Mouse (Mus musculus) CD4-positive, CD25-positive, alpha-beta regulatory T cell, adult 4 months (primary cell): ENCODE results near the gene Shmt1. TPM values are rescaled to one million over a fixed set of nuclear protein-coding genes. Genes with fewer than 3 reads are reported as not detected.

Experiments
- ATAC-seq: one replicate; pipeline ENCODE4 v1.8.0; 2017
- polyA plus RNA-seq, 2 experiments: library from polyadenylated mRNA; unstranded; fragments of 100-300 nt; shearing (Covaris generic); gene quantifications; one replicate each; pipeline ENCODE4 v1.2.1; 2017

The Shmt1 gene
- polyA plus RNA-seq, 2 experiments from 2014 or later, result 18.6 to 33.7 TPM

DNA sequence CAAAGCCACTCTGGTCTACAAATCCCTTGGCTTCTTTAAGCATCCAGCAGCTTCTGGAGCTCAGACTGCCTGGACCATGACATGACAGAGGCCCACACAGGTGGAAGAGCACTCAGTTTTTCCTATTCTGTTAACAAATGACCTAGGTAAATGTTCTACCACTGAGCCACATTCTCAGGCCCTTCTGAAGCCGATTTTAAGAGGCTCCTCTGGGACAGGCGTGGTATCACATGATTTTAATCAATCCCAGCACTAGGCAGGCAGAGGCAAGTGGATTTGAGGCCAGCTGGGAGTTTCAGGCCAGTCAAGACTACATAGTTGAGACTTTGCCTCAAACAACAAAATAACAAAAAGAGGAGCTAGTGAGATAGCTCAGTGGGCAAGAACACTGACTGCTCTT lies 21.0 kb downstream of the Shmt1 start:
- no peak for ATAC-seq

DNA sequence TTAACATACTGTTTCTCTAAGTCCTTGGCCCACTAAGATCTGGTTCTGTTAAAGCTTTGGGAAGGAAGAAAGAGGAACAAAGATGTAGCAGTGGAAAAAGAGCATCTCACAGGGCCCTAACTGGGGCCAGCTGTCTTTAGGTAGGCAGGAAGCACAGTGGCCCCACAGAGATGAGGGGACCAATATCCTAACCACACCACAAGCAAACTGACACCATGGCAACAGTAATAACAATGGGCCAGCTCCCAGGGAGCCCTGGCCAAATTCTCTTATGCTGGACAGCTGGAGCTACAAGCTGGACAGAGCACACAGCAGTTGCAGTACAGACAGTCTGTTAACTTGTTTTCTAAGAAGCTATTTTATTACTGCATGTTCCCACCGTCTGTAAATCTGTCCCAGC lies 23.9 kb downstream of the Shmt1 start:
- ATAC-seq, result no peak

DNA sequence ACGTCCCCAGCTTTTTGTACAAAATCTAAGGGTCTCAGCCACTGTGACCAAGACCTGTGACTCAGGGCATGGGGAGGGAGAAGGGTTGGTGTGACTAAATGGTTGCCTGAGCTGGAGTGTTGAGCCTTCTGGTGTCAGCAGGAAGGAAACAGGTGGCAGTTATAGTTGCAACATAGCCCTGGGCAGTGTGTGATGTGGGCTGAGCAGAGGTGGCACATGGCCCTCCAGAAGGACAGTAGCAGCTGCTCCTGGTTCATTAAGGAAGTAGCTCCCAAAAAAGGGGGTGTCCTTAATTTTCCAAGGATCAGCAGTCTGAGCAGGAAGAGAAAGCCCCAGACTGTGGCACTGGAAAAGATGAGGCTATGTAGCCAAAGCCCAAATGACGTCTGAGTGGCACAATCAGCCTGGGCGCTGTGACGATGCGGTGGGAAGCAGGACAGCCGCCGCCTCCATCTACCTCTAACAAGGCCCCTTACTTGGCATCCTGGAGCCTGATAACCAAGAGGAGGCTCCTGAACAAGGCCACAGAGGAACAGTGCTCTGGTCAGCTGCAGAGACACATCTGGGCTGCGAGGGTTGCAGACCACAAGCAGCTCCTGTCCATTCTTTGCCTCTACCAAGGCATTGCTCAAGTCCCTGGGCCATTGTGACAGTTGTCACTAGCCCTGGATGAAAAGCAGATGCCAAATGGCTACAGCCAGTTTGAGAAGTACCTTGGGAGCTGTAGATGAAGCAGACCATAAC lies 27.2 kb downstream of the Shmt1 start:
- no peak for ATAC-seq

DNA sequence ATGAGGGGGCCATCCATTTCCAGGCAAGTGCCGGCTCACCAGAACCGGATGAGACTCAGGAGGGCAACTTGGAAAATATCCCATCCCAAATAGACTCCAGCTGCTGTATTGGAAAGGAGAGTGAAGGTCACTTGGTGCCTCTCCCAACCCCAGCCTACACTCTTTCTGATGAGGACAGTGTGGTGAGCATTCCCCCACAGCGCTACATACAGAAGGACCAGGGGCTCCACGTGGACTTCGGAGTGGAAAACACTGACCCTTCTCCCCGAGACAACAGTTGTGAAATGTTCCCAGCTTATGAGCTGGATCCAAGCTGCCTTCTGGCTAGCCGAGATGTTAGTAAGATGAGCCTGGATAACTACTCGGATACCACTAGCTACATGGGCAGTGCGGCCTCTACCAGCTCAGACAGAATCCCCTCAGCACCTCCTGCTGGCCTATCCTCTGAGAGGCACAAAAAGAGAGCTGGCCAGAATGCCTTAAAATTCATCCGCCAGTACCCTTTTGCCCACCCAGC lies 31.8 kb downstream of the Shmt1 start:
- ATAC-seq, result no peak

DNA sequence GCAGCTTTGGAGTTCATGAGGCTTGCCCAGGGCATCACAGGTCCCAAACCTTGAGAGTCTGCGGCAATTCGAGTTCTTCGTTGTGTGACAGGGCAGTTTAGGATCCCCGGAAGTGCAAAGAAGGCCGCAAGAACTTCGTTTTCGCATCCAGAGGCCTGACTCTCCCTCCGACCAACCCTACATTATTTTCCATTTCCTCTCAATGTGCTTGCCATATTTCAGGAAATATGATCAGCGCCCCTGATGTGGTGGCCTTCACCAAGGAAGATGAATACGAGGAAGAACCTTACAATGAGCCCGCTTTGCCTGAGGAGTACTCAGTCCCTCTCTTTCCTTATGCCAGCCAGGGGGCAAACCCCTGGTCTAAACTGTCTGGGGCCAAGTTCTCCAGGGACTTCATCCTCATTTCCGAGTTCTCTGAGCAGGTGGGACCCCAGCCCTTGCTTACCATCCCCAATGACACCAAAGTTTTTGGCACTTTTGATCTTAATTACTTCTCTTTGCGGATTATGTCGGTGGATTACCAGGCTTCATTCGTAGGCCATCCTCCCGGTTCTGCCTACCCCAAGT lies 33.6 kb downstream of the Shmt1 start:
- no peak for ATAC-seq

DNA sequence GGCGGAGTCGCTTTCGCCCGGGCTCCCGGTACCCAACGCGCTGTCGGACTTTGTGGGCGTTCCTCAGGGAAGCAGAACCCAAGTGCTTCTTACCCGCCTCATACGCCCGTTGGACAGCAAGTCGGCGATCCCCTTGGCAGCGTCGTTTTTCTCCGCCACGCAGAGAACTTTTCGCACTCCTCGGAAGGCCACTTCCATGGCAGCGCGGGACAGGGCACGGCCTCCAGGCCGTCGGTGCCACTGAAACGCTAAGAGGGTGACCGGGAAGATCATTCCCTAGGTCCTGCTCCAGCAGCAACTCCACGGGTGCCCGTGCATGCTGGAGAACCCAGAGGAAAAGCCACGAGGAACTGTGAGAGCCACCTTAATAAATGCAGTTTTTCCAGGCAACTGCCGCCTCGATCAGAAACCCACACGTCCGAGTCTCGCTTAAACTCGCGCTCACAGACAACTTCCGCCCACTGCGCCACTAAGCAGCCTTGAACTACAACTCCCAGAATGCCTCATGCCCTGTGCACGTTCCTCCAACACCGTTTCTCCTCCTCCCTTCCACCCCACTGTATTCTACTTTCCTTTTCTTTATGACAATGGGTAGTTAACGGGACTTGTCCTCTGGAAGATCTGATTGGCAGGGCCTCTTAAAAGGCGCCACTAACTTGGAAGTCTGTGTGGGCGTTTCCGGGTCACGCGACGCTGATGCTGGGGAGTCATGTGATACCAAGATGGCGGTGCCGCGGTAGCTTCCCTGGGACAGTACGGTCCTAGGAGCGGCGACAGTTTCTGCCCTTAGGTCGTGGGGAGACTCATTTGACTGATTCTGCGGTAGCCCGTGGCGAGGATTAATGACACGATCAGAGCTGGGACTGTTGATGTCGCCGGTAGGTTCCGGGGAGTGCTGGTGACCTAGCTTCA lies 34.4 kb downstream of the Shmt1 start, which contains the start of the genes Top3a and Smcr8:
Gene Top3a, minus strand, starts transcription at position 537 of the 912 bp plus-strand sequence.
Gene Smcr8, plus strand, starts transcription at position 696 of the 912 bp plus-strand sequence.
- peak; percentile 95 for ATAC-seq

DNA sequence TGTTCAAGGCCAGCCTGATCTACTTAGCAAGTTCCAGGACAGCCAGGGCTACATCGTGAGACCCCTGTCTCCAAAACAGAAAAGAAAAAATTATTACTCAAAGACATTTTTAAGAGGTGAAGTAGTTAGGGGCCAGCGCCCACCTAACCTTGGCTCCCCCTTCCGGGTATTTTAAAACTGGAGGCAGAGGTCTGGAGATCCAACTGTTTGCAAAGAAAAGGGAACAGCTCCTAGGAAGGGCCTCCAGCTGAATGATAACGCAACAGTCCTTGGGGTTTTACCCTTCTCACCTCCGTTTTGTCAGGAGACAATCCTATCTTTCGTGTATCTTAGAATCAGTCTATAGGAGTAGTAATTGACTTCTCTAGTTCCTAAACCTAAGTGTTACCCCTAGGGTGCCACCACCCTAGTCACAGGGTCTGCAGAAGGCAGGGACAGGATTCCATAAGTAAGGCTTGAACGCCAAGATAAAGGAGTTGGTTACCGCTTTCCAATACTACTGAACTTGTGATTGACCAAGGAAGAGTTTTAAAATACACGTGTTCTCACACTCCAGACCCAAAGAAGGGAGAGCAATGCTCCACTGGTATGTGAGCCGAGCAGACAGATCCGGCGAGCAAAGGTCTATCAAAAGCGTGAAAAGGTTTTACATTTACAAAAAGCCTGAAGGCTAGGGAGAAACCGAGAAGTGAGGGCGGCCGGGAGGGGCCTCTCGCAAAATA lies 35.2 kb downstream of the Shmt1 start:
- no peak for ATAC-seq

DNA sequence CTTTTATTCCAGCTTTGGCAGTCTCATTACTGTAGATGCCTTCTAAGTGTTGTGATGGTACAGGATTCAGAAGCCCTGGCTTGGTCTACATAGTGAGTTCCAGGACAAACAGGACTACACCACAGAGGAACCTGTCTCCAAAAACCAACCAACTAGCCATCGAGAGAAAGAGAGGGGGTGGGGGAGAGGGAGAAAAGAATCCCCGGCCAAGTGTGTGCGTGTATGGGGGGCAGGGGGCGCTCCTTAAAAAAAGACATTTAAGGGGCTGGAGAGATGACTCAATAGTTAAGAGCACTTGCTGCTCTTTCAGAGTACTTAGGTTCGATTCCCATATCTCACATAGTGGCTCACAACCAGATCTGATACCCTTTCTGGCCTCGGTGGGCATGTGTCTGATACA lies 35.9 kb downstream of the Shmt1 start:
- no peak for ATAC-seq

DNA sequence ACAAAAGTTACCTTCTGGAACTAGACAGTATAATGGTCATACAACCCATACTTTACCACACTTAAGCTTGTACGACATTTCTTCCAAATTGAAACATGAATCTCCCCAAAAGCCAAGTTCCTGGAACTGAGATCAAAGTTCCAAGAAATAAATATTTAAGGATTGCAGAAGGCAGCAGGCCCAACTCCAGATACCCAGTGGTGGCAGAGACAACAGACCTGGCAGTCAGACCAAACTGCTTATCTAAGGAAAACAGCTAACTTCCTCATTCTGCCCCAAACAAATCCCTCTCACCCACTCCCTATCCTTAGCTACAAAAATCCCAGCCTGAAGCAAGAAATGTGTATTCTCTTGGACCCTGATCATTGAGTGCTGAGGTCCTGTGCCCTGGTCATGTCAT lies 36.7 kb downstream of the Shmt1 start:
- ATAC-seq, result no peak

DNA sequence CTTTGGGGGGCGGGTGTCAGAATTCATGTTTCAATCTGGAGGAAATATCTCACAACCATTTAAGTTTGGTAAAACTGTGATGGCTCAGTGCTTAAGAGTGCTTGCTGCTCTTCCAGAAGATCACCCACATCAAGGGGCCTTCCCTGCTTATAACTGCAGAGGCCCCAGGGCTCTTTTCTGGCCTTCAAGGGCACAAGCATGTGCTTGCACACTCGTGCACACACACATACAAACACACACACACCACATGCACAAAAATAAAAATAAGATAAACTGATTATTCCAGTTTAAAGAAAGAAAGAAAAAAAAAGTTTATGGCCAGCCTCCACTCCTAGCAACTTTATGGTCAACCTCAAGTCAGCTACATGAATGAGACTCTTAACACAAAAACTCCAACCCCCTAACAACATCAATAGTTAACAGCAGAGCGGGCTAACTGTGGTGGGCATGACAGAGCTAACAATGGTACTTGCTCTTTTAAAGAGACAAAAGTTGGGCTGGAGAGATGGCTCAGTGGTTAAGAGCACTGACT lies 37.3 kb downstream of the Shmt1 start:
- no peak for ATAC-seq

DNA sequence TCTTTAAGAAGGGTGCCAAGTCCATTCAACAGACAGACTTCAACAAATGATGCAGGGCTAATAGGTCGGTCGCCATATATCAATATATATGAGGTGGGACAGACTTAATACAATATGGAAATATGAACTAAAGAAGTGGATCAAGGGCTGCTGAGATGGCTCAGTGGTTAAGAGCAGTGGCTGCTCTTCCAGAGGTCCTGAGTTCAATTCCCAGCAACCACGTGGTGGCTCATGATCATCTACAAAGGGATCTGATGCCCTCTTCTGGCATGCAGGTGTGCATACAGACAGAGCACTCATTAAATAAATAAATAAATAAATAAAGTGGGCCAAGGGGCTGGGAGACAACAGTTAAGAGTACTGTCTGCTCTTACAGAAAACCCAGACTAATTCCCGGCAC lies 39.4 kb downstream of the Shmt1 start:
- no peak for ATAC-seq

DNA sequence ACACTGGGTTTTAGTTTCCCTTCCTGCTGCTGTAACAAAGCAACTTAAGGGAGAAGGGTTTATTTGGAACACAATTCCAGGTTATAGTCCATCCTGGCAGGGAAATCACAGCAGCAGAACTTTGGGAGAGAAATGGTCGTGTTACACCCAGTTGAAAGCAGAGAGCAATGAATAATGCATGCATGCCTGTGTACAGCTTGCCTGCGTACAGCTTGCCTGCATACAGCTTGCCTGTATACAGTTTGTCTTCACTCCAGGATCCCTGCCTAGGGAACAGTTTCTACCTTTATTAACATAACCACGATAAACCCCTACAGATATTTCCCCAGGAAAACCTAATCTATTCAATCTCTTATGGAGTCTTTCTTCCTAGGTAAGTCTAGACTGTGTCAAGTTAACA lies 40.7 kb downstream of the Shmt1 start:
- ATAC-seq, result no peak

DNA sequence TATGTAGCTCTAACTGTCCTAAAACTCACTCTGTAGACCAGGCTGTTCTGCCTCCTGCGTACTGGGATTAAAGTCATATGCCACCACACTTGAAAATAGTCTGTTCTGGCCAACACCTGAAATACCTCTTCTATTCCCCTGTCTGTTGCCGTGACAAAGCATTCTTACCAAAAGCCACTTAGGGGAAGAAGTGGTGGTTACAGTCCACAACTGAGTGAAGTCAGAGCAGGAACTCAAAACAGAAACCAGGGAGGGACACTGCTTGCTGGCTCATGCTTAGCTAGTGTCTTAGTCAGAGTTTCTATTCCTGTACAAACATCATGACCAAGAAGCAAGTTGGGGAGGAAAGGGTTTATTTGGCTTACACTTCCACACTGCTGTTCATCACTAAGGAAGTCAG lies 42.2 kb downstream of the Shmt1 start:
- ATAC-seq, result no peak

DNA sequence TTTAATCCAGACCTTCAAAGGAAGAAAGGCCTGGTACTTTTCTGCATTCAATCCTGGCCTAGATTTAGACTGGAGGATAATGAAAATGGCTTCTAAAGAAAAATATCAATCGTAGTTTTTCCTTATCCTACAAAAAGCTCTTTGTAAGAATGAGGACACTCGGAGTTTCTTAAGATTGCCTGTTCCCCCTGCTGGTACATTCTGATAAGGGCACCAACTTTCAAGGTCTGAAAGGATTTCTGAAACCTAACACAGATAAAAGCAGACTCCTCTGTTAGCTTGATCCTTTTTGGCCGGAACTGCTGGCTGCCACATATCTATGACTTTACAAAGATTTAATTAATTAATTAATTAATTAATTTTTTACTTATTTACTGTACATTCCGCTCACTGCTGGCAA lies 44.5 kb downstream of the Shmt1 start:
- ATAC-seq, result no peak

DNA sequence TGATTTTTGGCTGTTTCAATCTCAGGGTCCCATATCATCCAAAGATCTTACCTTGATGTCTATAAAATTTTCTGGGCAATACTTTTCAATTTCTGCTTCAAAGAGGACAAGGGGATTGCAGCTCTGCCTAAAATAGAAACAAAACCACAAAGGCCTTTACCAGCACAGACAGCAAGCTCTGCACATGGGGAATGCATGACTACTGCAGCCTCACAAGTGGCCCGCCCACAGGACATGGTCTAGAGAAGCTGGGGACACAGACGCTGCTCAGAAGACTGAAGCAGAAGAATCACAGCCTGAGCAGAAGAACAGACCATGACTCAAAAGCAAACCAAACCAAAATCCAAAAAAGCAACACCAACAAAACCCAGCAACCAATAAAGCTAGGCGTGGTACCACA lies 49.8 kb downstream of the Shmt1 start:
- ATAC-seq, result no peak

DNA sequence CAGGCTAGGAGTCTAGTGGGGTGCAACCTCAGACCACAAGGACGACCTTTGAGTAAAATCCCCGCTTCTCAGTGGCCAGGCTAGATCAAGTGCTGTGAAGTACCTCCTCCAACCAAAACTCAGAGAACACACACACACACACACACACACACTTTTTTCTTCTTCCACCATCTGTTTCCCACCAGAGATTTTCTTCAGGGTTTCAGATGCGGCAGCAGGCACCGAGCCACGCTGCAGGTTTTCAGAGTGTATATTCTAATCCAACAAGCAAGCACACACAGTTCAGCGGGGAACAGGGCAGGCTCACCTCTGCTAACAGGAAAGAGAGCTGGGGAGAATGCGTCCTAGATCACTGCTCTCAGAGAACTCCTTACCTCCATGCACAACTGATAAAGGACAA lies 55.9 kb downstream of the Shmt1 start:
- no peak for ATAC-seq

DNA sequence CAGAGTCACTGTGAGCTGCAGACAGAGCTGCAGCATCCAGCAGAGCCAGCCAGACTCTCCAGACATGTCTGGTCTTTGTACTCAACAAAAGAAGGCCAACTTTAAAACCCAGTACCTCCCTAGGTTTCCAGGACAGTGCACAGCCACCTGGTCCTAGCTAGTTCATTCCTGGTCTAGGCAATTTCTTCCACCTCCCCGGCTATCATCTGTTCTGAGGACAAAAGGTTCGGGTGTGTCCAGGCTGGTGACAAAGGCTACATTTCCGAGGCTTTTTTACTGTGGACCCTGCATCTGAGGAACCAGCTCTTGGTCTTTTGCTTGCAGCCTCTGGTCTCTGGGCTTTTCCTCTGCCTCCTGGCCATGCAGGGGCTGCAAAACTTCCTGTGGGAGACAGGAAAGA lies 71.2 kb downstream of the Shmt1 start:
- ATAC-seq, result no peak

Other genes starting within 250 kb of the Shmt1 start
- gene Llgl1, start 112.0 kb downstream of the Shmt1 start, polyA plus RNA-seq, result 10 to 100 TPM in 1 of 2 experiments, 1 to 10 TPM in 1; 9.7 to 12.8 TPM
- 100 to 1,000 TPM in 1 of 2 experiments, 10 to 100 TPM in 1; 67.8 to 101 TPM for gene Flii, start 84.5 kb downstream of the Shmt1 start, polyA plus RNA-seq
- 10 to 100 TPM in 1 of 2 experiments, 1 to 10 TPM in 1; 9.1 to 12.2 TPM for gene Mief2, start 83.3 kb downstream of the Shmt1 start, polyA plus RNA-seq
- gene Top3a, start 34.4 kb downstream of the Shmt1 start, polyA plus RNA-seq, result 10 to 100 TPM; 13.8 to 25.0 TPM
- 1 to 10 TPM; 5.7 to 6.6 TPM for gene Smcr8, start 34.2 kb downstream of the Shmt1 start, polyA plus RNA-seq
- gene Dhrs7b, start 18.9 kb upstream of the Shmt1 start, polyA plus RNA-seq, result 10 to 100 TPM; 22.4 to 24.8 TPM
- 10 to 100 TPM; 33.2 to 36.9 TPM for gene Tmem11, start 67.6 kb upstream of the Shmt1 start, polyA plus RNA-seq
- 1 to 10 TPM; 6.9 to 9.9 TPM for gene Natd1, start 103.0 kb upstream of the Shmt1 start, polyA plus RNA-seq
- gene Map2k3, start 120.3 kb upstream of the Shmt1 start, polyA plus RNA-seq, result 10 to 100 TPM; 48.1 to 70.2 TPM
- not detected for gene Kcnj12, start 210.8 kb upstream of the Shmt1 start, polyA plus RNA-seq